Mouse (Mus musculus) hindbrain, embryonic 13.5 days (tissue): ENCODE results near the gene Ppp5c. TPM values are rescaled to one million over a fixed set of nuclear protein-coding genes. Genes with fewer than 3 reads are reported as not detected.

Source experiments
- ATAC-seq: fragments of 200-750 bp; cut with Nextera tagmentation; 2 replicates; pipeline ENCODE4 v1.8.0; 2017; ENCODE audit warnings: moderate TSS enrichment; ENCODE audit not compliant: low FRiP score
- H3K27ac ChIP-seq: fragments of 300-500 bp; sonication (generic); 2 replicates; pipeline ENCODE4 v1.5.1; 2015; ENCODE audit warnings: inconsistent platforms, mild to moderate bottlenecking, moderate library complexity
- H3K27me3 ChIP-seq: fragments of 300-500 bp; sonication (generic); 2 replicates; pipeline ENCODE4 v1.6.1; 2015; ENCODE audit warnings: mild to moderate bottlenecking, inconsistent platforms
- H3K36me3 ChIP-seq: fragments of 300-500 bp; sonication (generic); 2 replicates; pipeline ENCODE4 v1.6.1; 2015; ENCODE audit warnings: mild to moderate bottlenecking, inconsistent platforms
- H3K4me1 ChIP-seq: fragments of 300-500 bp; sonication (generic); replicated peaks from 2 replicates; pipeline ENCODE4 v1.6.1; 2015; ENCODE audit warnings: inconsistent platforms
- H3K4me2 ChIP-seq: fragments of 300-500 bp; sonication (generic); 2 replicates; pipeline ENCODE4 v1.6.1; 2015; ENCODE audit warnings: inconsistent platforms, mild to moderate bottlenecking, moderate library complexity
- H3K4me3 ChIP-seq: fragments of 300-500 bp; sonication (generic); 2 replicates; pipeline ENCODE4 v1.5.1; 2015; ENCODE audit warnings: mild to moderate bottlenecking, inconsistent platforms
- H3K9ac ChIP-seq: fragments of 300-500 bp; sonication (generic); 2 replicates; pipeline ENCODE4 v1.6.1; 2015; ENCODE audit warnings: mild to moderate bottlenecking, inconsistent platforms
- H3K9me3 ChIP-seq: fragments of 300-500 bp; sonication (generic); 2 replicates; pipeline ENCODE4 v1.6.1; 2016; ENCODE audit warnings: inconsistent platforms
- WGBS: fragments of 180-500 bp; shearing (Covaris S2); methylation state at CpG from one replicate; pipeline ENCODE4 v1.1.7; 2015; 5-methylcytosine and 5-hydroxymethylcytosine counted together
- polyA plus RNA-seq: library from polyadenylated mRNA; unstranded; fragments of >200 nt; fragmentation: Nextera tagmentation; extraction: Ambion mirVana; gene quantifications from 2 replicates; pipeline ENCODE4 v1.2.1, GENCODE M21; 2015

The Ppp5c gene
- polyA plus RNA-seq, 1 experiment from 2014 or later = 109 TPM

GRCm38 (mm10) chr7:16959539-16960187 is 68.1 kb downstream of the Ppp5c start, which contains the start of gene Pnmal1:
Pnmal1 (plus strand) TSS chr7:16959679.
- H3K27me3 ChIP-seq = no peaks in the 10 kb centered on the region
- H3K4me2 ChIP-seq = peak within 1 kb of the TSS; percentile 76
- peak within 1 kb of the TSS; percentile 45 for H3K4me3 ChIP-seq
- no peaks in the 10 kb centered on the region for H3K9me3 ChIP-seq
- H3K4me1 ChIP-seq = peaks cover 67% of the 10 kb centered on the region
- peak; percentile 94 for ATAC-seq
- WGBS = 5% methylated on average over 17 of the region's 17 CpGs
- H3K27ac ChIP-seq = peak within 1 kb of the TSS; percentile 97
- peaks cover 25% of the 10 kb centered on the region for H3K36me3 ChIP-seq
- H3K9ac ChIP-seq = peak within 1 kb of the TSS; percentile 70

- Histone ChIP-seq H3K27ac (peak overlapping the region; percentile 93), H3K4me1 (peaks cover 59% of the 10 kb centered on the region), H3K4me2 (peak overlapping the region; percentile 36), H3K36me3 (peaks cover 9% of the 10 kb centered on the region; the same call in 1 of the 2 replicates), H3K9me3 (no peaks in the 10 kb centered on the region), H3K27me3 (no peaks in the 10 kb centered on the region), H3K4me3 (no peak overlapping the region), H3K9ac (peak overlapping the region; percentile 58; the same call in 1 of the 2 replicates)
- ATAC-seq = 0 out of 2 replicates have a peak, but pooled peaks have one; percentile 31
- WGBS = 30% methylated on average over 15 of the region's 15 CpGs
Measured at GRCm38 (mm10) chr7:16956410-16957265, 71.1 kb downstream of the Ppp5c start.

DNA sequence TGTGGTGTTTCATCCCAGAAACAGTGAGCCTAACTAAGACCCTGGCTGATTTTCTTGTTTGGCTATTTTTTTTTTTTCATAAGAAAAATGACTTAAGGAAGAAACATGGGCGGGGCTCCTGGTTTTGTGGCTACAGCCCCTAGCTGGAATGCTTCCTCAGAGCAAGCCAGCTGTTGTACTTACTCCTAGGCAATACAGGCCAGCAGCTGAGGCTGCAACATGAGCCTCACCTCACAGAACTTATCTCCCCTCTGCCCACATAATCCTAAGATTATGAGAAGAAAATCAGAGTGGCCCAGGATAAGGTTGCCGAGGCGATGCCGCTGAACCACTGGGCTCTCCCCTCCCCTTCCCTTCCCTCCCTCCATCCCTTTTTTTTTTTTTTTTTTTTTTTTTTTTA is 72.0 kb downstream of the Ppp5c start:
- Histone ChIP-seq H3K4me2 (no peak overlapping the region), H3K36me3 (0 out of 2 replicates have a peak, but pooled peaks cover under 1% of the 10 kb centered on the region), H3K9me3 (no peaks in the 10 kb centered on the region), H3K27ac (peak overlapping the region; percentile 93), H3K27me3 (no peaks in the 10 kb centered on the region), H3K4me3 (no peak overlapping the region), H3K9ac (no peak overlapping the region), H3K4me1 (peaks cover 56% of the 10 kb centered on the region)
- WGBS = 91% methylated on average over 4 of the region's 4 CpGs
- ATAC-seq = no peak

Other genes starting within 250 kb of the Ppp5c start
- 8.6 and 8.7 TPM in 2 replicates for gene Slc1a5, start 246.6 kb downstream of the Ppp5c start, polyA plus RNA-seq
- gene Strn4, start 212.0 kb downstream of the Ppp5c start, polyA plus RNA-seq = 159 and 172 TPM in 2 replicates
- 43.6 and 45.3 TPM in 2 replicates for gene Fkrp, start 211.2 kb downstream of the Ppp5c start, polyA plus RNA-seq
- 6.6 and 7.3 TPM in 2 replicates for gene Prkd2, start 185.0 kb downstream of the Ppp5c start, polyA plus RNA-seq
- gene Dact3, start 152.6 kb downstream of the Ppp5c start, polyA plus RNA-seq = 2.8 and 2.9 TPM in 2 replicates
- gene Gng8, start 136.1 kb downstream of the Ppp5c start, polyA plus RNA-seq = 6.1 and 8.2 TPM in 2 replicates
- 0.78 and 0.83 TPM in 2 replicates for gene Ptgir, start 121.4 kb downstream of the Ppp5c start, polyA plus RNA-seq
- 307 and 317 TPM in 2 replicates for gene Calm3, start 103.8 kb downstream of the Ppp5c start, polyA plus RNA-seq
- 110 and 117 TPM in 2 replicates for gene Pnmal2, start 83.2 kb downstream of the Ppp5c start, polyA plus RNA-seq
- gene Pnmal1, start 68.2 kb downstream of the Ppp5c start, polyA plus RNA-seq = 42.0 and 44.5 TPM in 2 replicates
- 3.7 and 4.4 TPM in 2 replicates for gene Gm42372, start 44.8 kb downstream of the Ppp5c start, polyA plus RNA-seq
- 5.5 and 5.9 TPM in 2 replicates for gene Ccdc8, start 35.2 kb downstream of the Ppp5c start, polyA plus RNA-seq
- gene Hif3a, start 34.5 kb upstream of the Ppp5c start, polyA plus RNA-seq = 2.8 and 2.9 TPM in 2 replicates
- 1.5 and 1.6 TPM in 2 replicates for gene Psg16, start 46.1 kb upstream of the Ppp5c start, polyA plus RNA-seq
- not detected in 2 replicates for gene Ceacam3, start 122.4 kb upstream of the Ppp5c start, polyA plus RNA-seq
- gene Psg29, start 175.6 kb upstream of the Ppp5c start, polyA plus RNA-seq = not detected in 2 replicates